Mouse (Mus musculus): ENCODE measurements around the gene Apaf1. TPM values are rescaled to one million over a fixed set of nuclear protein-coding genes. Genes with fewer than 3 reads are reported as not detected.

Gene Apaf1
- total RNA-seq, 4 experiments from 2014 or later = 12.3 to 14.4 (median 13.8) TPM

GRCm38 (mm10) chr10:91081959-91082507 lies 537 bp downstream of the Apaf1 start:
- DNase-seq (ENCODE audit: low spot score in 2 of 2) = no peak

DNA sequence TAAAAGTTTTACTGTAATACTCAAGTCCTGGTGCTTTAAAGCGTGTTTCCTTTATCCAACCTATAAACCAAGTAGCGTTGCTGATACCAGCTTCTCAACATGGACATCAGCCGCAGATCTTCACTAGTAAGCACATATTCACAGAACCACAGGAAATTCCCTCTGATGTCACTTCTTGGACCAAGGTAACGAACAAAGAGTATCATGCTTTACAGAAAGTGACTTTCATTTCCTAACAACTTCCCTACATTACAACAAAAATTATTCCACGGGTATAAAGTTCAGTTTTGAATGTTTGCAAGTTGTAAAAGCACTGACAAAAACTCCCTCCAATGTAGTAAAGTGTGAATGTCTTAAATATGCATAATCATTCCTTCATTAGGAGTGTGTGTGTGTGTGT lies 2.0 kb downstream of the Apaf1 start:
- DNase-seq (ENCODE audit: low spot score in 2 of 2) = no peak

DNA sequence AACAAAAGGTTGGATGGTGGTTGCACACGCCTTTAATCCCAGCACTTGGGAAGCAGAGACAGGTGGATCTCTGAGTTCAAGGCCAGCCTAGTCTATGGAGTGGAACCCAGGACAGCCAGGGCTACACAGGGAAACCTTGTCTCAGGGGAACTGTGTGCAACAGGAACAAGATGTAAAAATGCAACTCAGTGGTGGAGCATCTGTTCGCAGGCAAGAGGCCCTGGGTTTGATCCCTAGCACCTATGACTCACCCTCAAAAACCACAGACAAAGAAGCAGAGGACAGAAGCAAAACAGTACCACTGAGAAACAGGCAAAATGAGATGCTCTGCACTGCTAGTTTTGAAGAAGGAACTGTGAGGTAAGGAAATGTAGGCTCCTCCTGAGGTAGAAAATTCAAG lies 5.9 kb downstream of the Apaf1 start:
- no peak for DNase-seq (ENCODE audit: low spot score in 2 of 2)

DNA sequence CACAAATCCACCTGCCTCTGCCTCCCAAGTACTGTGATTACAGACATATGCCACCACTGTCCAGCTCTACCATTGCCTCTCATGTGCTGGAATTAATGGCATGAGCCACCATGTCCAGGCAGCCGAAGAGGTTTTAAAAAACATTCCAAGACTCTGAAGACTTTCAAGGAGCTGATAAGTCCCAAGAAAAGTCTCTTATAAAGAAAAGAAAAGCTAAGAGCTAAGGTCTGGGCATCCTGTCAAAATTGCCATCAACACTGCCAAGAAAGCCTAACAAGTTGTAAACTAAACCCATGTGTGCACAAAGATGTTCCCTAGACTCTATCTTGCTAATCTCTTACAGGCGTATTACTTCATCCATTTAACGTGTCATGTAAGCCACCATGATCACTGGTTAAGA lies 9.2 kb downstream of the Apaf1 start:
- no peak for DNase-seq (ENCODE audit: low spot score in 2 of 2)

GRCm38 (mm10) chr10:91071768-91072167 lies 10.8 kb downstream of the Apaf1 start:
- no peak for DNase-seq (ENCODE audit: low spot score in 2 of 2)

DNA sequence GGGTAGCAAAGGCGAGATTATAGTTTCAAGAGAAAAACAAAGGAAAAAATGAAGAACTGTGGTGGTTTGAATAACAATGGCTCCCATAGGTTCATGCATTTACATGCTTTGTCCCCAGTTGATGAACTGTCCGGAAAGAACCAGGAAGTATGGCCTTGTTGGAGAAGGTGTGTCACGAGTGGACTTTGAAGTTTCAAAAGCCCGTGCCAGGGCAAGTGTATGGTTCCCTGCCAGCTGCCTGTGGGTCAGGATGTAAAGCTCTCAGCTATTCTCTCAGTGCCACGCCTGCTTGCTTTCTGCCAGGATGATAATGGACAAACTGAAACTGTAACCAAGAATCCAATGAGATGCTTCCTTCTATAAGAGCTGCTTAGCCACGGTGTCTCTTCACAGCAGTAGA lies 20.2 kb downstream of the Apaf1 start:
- no peak for DNase-seq (ENCODE audit: low spot score in 2 of 2)

DNA sequence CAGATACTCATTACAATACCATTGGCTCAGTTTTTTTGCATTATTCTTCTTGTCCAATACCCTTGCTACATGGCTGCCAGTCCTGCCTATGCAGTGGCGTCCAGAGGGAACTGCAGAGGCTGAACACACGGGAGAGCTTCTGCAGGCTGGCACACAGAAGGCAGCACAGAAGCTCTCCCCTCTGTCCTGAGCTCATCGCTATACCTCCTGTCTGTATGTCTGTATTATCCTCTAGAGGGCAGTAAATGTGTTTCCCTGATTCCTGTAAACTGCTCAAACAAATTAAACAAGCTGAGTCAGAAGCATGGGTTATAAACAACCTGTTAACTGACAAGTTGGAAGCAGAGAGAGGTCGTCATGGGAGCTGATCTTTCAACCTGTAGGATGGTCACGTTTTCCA lies 21.8 kb downstream of the Apaf1 start:
- DNase-seq (ENCODE audit: low spot score in 2 of 2) = no peak

GRCm38 (mm10) chr10:91052734-91053133 lies 29.8 kb downstream of the Apaf1 start:
- DNase-seq (ENCODE audit: low spot score in 2 of 2) = no peak

GRCm38 (mm10) chr10:91051156-91051555 lies 31.4 kb downstream of the Apaf1 start:
- no peak for DNase-seq (ENCODE audit: low spot score in 2 of 2)

- DNase-seq (ENCODE audit: low spot score in 2 of 2) = peak in 1 of 2 experiments; percentile 1
These were observed 32.9 kb downstream of the Apaf1 start for GRCm38 (mm10) chr10:91049696-91050095.

DNA sequence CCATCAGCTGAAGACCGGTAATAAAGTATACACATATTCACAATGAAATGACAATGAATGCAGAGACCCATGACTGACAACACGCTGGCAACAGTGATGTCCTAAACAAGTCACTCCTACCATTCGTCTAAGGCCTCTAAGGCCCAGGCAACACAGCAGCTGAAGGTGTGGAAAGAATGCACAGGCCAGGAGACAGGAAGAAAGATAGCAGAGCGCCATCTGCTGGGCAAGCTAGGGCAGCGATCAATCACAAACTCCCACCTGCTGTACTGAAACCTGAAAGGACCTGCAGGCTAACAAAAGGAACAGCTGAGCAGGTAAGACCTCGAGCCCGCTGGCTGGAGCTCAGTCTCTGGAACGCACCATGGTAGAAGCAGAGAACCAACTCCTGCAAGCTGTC lies 48.6 kb downstream of the Apaf1 start:
- DNase-seq (ENCODE audit: low spot score in 2 of 2) = peak; percentile 49 to 74

DNA sequence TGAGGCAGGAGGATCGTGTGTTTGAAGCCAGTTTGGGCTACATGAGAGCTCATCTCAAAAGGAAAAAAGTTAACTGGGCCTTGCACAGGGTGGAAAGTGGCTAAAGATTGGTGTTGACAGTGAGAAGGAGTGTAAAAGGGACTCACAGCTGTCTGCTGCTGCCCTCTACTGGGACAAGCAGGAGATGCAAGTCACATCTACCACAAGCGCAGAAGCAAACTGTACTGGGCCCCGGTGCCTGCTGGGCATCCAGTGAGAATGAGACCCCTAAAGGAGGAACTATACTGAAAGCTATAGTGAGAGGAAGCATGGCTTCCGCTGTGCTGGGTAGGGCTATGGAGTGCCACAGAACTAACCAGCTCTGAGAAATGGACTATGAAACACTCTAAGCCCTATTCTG lies 50.2 kb downstream of the Apaf1 start:
- peak; percentile 74 to 92 for DNase-seq (ENCODE audit: low spot score in 2 of 2)

DNA sequence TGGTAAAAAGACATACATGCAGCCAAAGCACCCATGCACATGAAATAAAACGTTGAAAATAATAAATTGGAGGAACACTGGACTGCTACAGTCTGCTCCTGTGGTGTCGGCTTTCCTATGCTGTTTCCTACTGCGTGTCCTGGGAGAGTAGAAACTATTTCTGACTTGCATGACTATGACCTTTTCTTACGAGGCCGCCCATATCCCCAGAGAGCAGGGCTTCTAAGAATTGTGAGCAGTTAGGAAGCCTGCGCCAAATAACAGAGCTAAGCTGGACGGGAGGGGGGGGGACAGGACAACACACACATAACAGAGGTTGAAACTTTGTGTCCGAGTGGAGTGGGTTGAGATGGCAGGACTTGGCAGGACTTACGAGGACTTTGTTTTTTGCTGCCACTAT lies 51.4 kb downstream of the Apaf1 start:
- DNase-seq (ENCODE audit: low spot score in 2 of 2) = no peak

DNA sequence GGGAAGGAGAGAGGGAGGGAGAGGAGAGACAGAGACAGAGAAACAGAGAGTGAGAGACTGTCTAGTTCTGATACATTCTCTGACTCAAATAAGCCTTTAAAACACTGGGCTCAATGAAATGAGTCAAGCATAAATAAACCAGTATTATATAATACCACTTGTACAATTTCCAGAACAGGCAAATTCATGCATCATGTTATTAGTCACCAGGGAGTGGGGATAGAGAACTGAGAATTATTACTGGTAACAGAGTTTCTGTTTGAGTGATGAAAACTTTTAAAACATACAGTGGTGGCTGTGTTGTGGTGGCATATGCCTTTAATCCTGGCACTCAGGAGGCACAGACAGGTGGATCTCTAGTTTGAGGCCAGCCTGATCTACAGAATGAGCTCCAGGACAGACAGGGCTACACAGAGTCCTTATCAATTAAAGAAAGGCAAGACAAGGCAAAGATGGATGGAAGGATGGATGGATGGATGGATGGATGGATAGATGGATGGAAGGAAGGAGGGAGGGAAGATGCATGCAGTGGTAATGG lies 53.5 kb downstream of the Apaf1 start:
- DNase-seq (ENCODE audit: low spot score in 2 of 2) = no peak

DNA sequence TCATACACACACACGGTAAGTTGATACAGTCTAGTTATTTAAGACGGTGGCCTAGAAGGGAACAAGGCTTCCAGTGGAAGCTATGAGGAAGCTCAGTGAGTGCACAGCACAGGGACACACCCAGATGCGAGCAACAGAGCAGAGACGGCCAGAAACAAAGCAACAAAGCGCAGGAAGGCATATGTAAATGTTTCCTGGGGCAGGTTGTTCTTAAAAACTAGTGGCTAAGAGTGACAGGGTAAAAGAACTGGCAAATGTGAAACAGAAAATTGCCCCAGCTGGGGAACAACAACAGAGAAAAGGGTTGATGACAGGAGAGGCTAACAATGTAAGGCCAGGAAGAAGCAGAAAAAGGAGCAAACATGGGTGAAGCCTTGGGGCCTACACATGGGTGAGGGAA lies 54.6 kb downstream of the Apaf1 start:
- DNase-seq (ENCODE audit: low spot score in 2 of 2) = no peak

DNA sequence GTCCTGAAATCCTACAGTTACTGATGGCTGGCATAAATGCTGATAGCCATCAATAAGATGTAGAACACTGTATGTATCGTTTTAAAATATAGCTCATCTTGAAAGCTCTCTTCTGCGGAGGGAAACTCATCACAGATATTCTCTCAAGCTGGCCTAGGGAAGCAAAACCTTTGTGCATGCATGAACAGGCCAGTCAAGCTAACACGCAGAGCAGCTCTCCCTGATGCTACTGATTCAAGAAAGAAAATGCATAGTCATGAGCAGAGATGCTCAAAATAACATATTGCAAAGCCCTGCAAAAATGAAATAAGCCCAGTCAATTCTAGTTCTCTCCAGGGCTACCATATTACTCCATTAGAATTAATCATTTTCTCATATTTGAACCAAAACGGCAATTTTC lies 55.1 kb downstream of the Apaf1 start:
- no peak for DNase-seq (ENCODE audit: low spot score in 2 of 2)

DNA sequence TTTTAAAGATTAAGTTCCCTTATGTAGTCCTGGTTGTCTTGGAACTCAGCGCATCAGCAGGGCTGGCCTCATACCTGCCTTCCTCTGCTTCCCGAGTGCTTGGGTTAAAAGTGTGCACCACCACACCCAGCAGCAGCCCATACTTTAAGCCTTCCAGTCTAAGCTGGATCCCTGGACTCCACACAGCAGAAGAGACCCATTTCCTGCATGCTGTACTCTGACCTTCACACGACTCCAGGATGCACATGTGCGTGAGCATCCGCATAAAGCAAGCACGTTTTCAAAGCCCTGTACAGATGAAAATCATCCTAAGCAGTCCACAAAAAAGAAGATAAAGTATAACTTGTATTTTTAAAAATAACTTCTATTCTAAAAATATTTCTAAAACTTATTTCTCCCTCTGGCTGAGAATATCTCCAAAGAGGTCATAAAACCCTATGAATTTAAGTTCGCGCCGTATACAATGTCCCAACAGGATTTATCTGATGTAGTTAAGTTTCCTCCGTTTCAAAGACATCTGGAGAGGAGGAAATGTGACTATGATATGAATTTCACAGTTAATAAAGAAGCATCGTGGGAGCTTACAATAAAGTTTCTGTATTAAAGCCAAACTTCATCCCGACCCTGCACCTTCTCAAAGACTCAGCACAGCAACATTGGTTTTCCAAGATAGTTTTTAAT lies 76.6 kb downstream of the Apaf1 start:
- DNase-seq (ENCODE audit: low spot score in 2 of 2) = no peak

- DNase-seq (ENCODE audit: low spot score in 2 of 2) = peak; percentile 42 to 52
These were observed 81.1 kb downstream of the Apaf1 start for GRCm38 (mm10) chr10:91001421-91001820.

GRCm38 (mm10) chr10:90999899-91000298 lies 82.7 kb downstream of the Apaf1 start:
- peak in 1 of 2 experiments; percentile 50 for DNase-seq (ENCODE audit: low spot score in 2 of 2)

DNA sequence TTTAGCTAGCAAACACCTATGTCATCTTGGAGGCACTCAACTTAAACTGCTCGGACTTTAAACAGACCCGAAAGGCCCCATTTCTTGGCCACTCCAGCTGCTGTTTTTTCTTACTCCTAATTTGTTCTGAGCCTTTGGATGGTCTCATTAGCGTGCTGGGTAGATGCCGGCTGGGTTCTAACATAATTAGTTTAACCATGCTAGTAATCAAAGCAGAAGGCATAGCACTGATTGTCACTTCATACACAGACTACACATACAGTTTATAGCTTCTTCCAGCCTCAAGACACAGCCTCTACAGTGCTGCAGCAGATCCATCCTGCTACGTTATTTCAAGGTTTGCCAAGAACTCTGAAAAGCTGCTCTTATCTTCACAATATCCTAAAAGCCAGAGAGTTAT lies 88.7 kb downstream of the Apaf1 start:
- no peak for DNase-seq (ENCODE audit: low spot score in 2 of 2)

- no peak for DNase-seq (ENCODE audit: low spot score in 2 of 2)
These were observed 90.3 kb downstream of the Apaf1 start for GRCm38 (mm10) chr10:90992237-90992636.

GRCm38 (mm10) chr10:90990340-90990739 lies 92.2 kb downstream of the Apaf1 start:
- DNase-seq (ENCODE audit: low spot score in 2 of 2) = no peak

- DNase-seq (ENCODE audit: low spot score in 2 of 2) = no peak
These were observed 99.5 kb downstream of the Apaf1 start for GRCm38 (mm10) chr10:90983046-90983445.

Measured in layer of hippocampus, adult 8-10 months (tissue).